Mouse (Mus musculus): ENCODE measurements at regions not wholly inside any gene's neighbourhood (a gene's known extent, or its start where the extent isn't known, plus 50 kb on each side); places are given as distances from the start of the nearest gene placed in this dataset.

GRCm38 (mm10) chr12:118403519-118404087 lies 102.4 kb upstream of the Sp4 start:
- Histone ChIP-seq H3K79me2 (ENCODE audit: control insufficient read depth, insufficient read depth) (no peaks in the 10 kb centered on the region), H3ac (ENCODE audit: control insufficient read depth, insufficient read length, low read depth) (no peak overlapping the region), H3K36me3 (ENCODE audit: control insufficient read depth, insufficient read depth) (no peaks in the 10 kb centered on the region), H3K79me3 (ENCODE audit: low read depth) (no peaks in the 10 kb centered on the region), H3K4me3 (ENCODE audit: insufficient read depth, poor library complexity, severe bottlenecking) (no peak overlapping the region), H3K27me3 (ENCODE audit: control insufficient read depth, insufficient read depth, insufficient read length) (no peaks in the 10 kb centered on the region)
- TF ChIP-seq MAX (IDR thresholded peaks at IDR 0.05), result no peak

- no peaks in the 10 kb centered on the region for H3K79me3 ChIP-seq (ENCODE audit: low read depth)
- no peak overlapping the region for H3ac ChIP-seq (ENCODE audit: control insufficient read depth, insufficient read length, low read depth)
- no peaks in the 10 kb centered on the region for H3K79me2 ChIP-seq (ENCODE audit: control insufficient read depth, insufficient read depth)
- H3K27me3 ChIP-seq (ENCODE audit: control insufficient read depth, insufficient read depth, insufficient read length), result no peaks in the 10 kb centered on the region
- H3K36me3 ChIP-seq (ENCODE audit: control insufficient read depth, insufficient read depth), result no peaks in the 10 kb centered on the region
- TF ChIP-seq MYOG (IDR thresholded peaks at IDR 0.05; ENCODE audit: control insufficient read depth, extremely low read depth, insufficient read length) (no peak), MAX (IDR thresholded peaks at IDR 0.05) (no peak), MYOD1 (IDR thresholded peaks at IDR 0.05; ENCODE audit: control insufficient read depth, insufficient read length, low read depth) (no peak), FOSL1 (IDR thresholded peaks at IDR 0.05; ENCODE audit: insufficient read depth, low read length, poor library complexity, severe bottlenecking) (no peak)
- H3K4me3 ChIP-seq (ENCODE audit: insufficient read depth, poor library complexity, severe bottlenecking), result no peak overlapping the region
Observed at GRCm38 (mm10) chr12:118401377-118401776, 100.1 kb upstream of the Sp4 start.

- Histone ChIP-seq H3K79me3 (ENCODE audit: low read depth) (no peaks in the 10 kb centered on the region), H3K4me3 (ENCODE audit: insufficient read depth, poor library complexity, severe bottlenecking) (no peak overlapping the region), H3K36me3 (ENCODE audit: control insufficient read depth, insufficient read depth) (no peaks in the 10 kb centered on the region), H3ac (ENCODE audit: control insufficient read depth, insufficient read length, low read depth) (no peak overlapping the region), H3K27me3 (ENCODE audit: control insufficient read depth, insufficient read depth, insufficient read length) (no peaks in the 10 kb centered on the region), H3K79me2 (ENCODE audit: control insufficient read depth, insufficient read depth) (no peaks in the 10 kb centered on the region)
- TF ChIP-seq MYOG (IDR thresholded peaks at IDR 0.05; ENCODE audit: control insufficient read depth, extremely low read depth, insufficient read length) (no peak), MAX (IDR thresholded peaks at IDR 0.05) (no peak), MYOD1 (IDR thresholded peaks at IDR 0.05; ENCODE audit: control insufficient read depth, insufficient read length, low read depth) (no peak), CTCF (IDR thresholded peaks at IDR 0.05; ENCODE audit: control insufficient read depth, insufficient read depth, insufficient read length) (no peak)
Observed at GRCm38 (mm10) chr12:118391654-118392053, 90.4 kb upstream of the Sp4 start.

- H3K36me3 ChIP-seq (ENCODE audit: control insufficient read depth, insufficient read depth), result no peaks in the 10 kb centered on the region
- no peaks in the 10 kb centered on the region for H3K27me3 ChIP-seq (ENCODE audit: control insufficient read depth, insufficient read depth, insufficient read length)
- TF ChIP-seq CTCF (IDR thresholded peaks at IDR 0.05; ENCODE audit: control insufficient read depth, insufficient read depth, insufficient read length), result no peak
- no peak for TF ChIP-seq MYOG (IDR thresholded peaks at IDR 0.05; ENCODE audit: control insufficient read depth, extremely low read depth, insufficient read length)
- TF ChIP-seq FOSL1 (IDR thresholded peaks at IDR 0.05; ENCODE audit: insufficient read depth, low read length, poor library complexity, severe bottlenecking), result no peak
- no peak for TF ChIP-seq MAX (IDR thresholded peaks at IDR 0.05)
- no peak for TF ChIP-seq USF1 (IDR thresholded peaks at IDR 0.05; ENCODE audit: low read depth)
- TF ChIP-seq CEBPB (IDR thresholded peaks at IDR 0.05; ENCODE audit: low read depth), result no peak
- no peak for TF ChIP-seq MYOD1 (IDR thresholded peaks at IDR 0.05; ENCODE audit: control insufficient read depth, insufficient read length, low read depth)
- H3ac ChIP-seq (ENCODE audit: control insufficient read depth, insufficient read length, low read depth), result no peak overlapping the region
- H3K79me2 ChIP-seq (ENCODE audit: control insufficient read depth, insufficient read depth), result no peaks in the 10 kb centered on the region
- H3K4me3 ChIP-seq (ENCODE audit: insufficient read depth, poor library complexity, severe bottlenecking), result no peak overlapping the region
- H3K79me3 ChIP-seq (ENCODE audit: low read depth), result no peaks in the 10 kb centered on the region
Observed at GRCm38 (mm10) chr12:118381013-118381412, 79.8 kb upstream of the Sp4 start.

GRCm38 (mm10) chr12:118377898-118378297 lies 76.7 kb upstream of the Sp4 start:
- no peak overlapping the region for H3ac ChIP-seq (ENCODE audit: control insufficient read depth, insufficient read length, low read depth)
- H3K36me3 ChIP-seq (ENCODE audit: control insufficient read depth, insufficient read depth), result no peaks in the 10 kb centered on the region
- TF ChIP-seq CEBPB (IDR thresholded peaks at IDR 0.05; ENCODE audit: low read depth), result no peak
- TF ChIP-seq FOSL1 (IDR thresholded peaks at IDR 0.05; ENCODE audit: insufficient read depth, low read length, poor library complexity, severe bottlenecking), result no peak
- no peak for TF ChIP-seq MAX (IDR thresholded peaks at IDR 0.05)
- no peak for TF ChIP-seq CTCF (IDR thresholded peaks at IDR 0.05; ENCODE audit: control insufficient read depth, insufficient read depth, insufficient read length)
- no peak for TF ChIP-seq MYOD1 (IDR thresholded peaks at IDR 0.05; ENCODE audit: control insufficient read depth, insufficient read length, low read depth)
- TF ChIP-seq MYOG (IDR thresholded peaks at IDR 0.05; ENCODE audit: control insufficient read depth, extremely low read depth, insufficient read length), result no peak
- TF ChIP-seq USF1 (IDR thresholded peaks at IDR 0.05; ENCODE audit: low read depth), result no peak
- H3K27me3 ChIP-seq (ENCODE audit: control insufficient read depth, insufficient read depth, insufficient read length), result no peaks in the 10 kb centered on the region
- no peak overlapping the region for H3K4me3 ChIP-seq (ENCODE audit: insufficient read depth, poor library complexity, severe bottlenecking)
- no peaks in the 10 kb centered on the region for H3K79me3 ChIP-seq (ENCODE audit: low read depth)
- H3K79me2 ChIP-seq (ENCODE audit: control insufficient read depth, insufficient read depth), result no peaks in the 10 kb centered on the region

GRCm38 (mm10) chr12:118376521-118377493 lies 75.6 kb upstream of the Sp4 start:
- Histone ChIP-seq H3K79me3 (ENCODE audit: low read depth) (no peaks in the 10 kb centered on the region), H3K36me3 (ENCODE audit: control insufficient read depth, insufficient read depth) (no peaks in the 10 kb centered on the region), H3K4me3 (ENCODE audit: insufficient read depth, poor library complexity, severe bottlenecking) (no peak overlapping the region), H3K79me2 (ENCODE audit: control insufficient read depth, insufficient read depth) (no peaks in the 10 kb centered on the region), H3K27me3 (ENCODE audit: control insufficient read depth, insufficient read depth, insufficient read length) (no peaks in the 10 kb centered on the region), H3ac (ENCODE audit: control insufficient read depth, insufficient read length, low read depth) (no peak overlapping the region)
- TF ChIP-seq MYOD1 (IDR thresholded peaks at IDR 0.05; ENCODE audit: control insufficient read depth, insufficient read length, low read depth), result no peak
- TF ChIP-seq CTCF (IDR thresholded peaks at IDR 0.05; ENCODE audit: control insufficient read depth, insufficient read depth, insufficient read length), result no peak
- TF ChIP-seq CEBPB (IDR thresholded peaks at IDR 0.05; ENCODE audit: low read depth), result no peak
- TF ChIP-seq MYOG (IDR thresholded peaks at IDR 0.05; ENCODE audit: control insufficient read depth, extremely low read depth, insufficient read length), result no peak
- no peak for TF ChIP-seq FOSL1 (IDR thresholded peaks at IDR 0.05; ENCODE audit: insufficient read depth, low read length, poor library complexity, severe bottlenecking)
- TF ChIP-seq MAX (IDR thresholded peaks at IDR 0.05), result no peak
- no peak for TF ChIP-seq USF1 (IDR thresholded peaks at IDR 0.05; ENCODE audit: low read depth)
